Mouse (Mus musculus) liver, embryonic 11.5 days (tissue): ENCODE data around the gene Cpvl. TPM values are rescaled to one million over a fixed set of nuclear protein-coding genes. Genes with fewer than 3 reads are reported as not detected.

Experiments
- ATAC-seq: fragments of 200-750 bp; cut with Nextera tagmentation; replicated peaks from 2 replicates; pipeline ENCODE4 v1.8.0; 2017; ENCODE audit warnings: moderate number of reproducible peaks, mild to moderate bottlenecking, moderate TSS enrichment, moderate library complexity; ENCODE audit not compliant: low FRiP score
- DNase-seq: peaks from one replicate; pipeline ENCODE4 v3.0.0-alpha.2; 2017; ENCODE audit warnings: low spot score
- H3K27ac ChIP-seq: fragments of 300-500 bp; sonication (generic); 2 replicates; pipeline ENCODE4 v1.5.1; 2014; ENCODE audit warnings: mild to moderate bottlenecking, low read depth, low read length, control low read depth
- H3K27me3 ChIP-seq: fragments of 300-500 bp; sonication (generic); replicated peaks from 2 replicates; pipeline ENCODE4 v1.6.1; 2014; ENCODE audit warnings: low read length, mixed read lengths; ENCODE audit not compliant: control insufficient read depth, insufficient read depth
- H3K36me3 ChIP-seq: fragments of 300-500 bp; sonication (generic); 2 replicates; pipeline ENCODE4 v1.6.1; 2014; ENCODE audit warnings: mild to moderate bottlenecking, low read length, moderate library complexity, mixed read lengths; ENCODE audit not compliant: control insufficient read depth, insufficient read depth
- H3K4me1 ChIP-seq: fragments of 300-500 bp; sonication (generic); replicated peaks from 2 replicates; pipeline ENCODE4 v1.6.1; 2014; ENCODE audit warnings: low read length, mixed read lengths; ENCODE audit not compliant: control insufficient read depth, insufficient read depth
- H3K4me2 ChIP-seq: fragments of 300-500 bp; sonication (generic); 2 replicates; pipeline ENCODE4 v1.6.1; 2014; ENCODE audit warnings: mild to moderate bottlenecking, control low read depth, moderate library complexity
- H3K4me3 ChIP-seq: fragments of 300-500 bp; sonication (generic); 2 replicates; pipeline ENCODE4 v1.5.1; 2014; ENCODE audit warnings: low read depth, low read length, control low read depth
- H3K9ac ChIP-seq: fragments of 300-500 bp; sonication (generic); 2 replicates; pipeline ENCODE4 v1.6.1; 2014; ENCODE audit warnings: low read depth, low read length, control low read depth
- H3K9me3 ChIP-seq: fragments of 300-500 bp; sonication (generic); 2 replicates; pipeline ENCODE4 v1.6.1; 2016; ENCODE audit warnings: low read length, inconsistent platforms, mixed read lengths; ENCODE audit not compliant: control insufficient read depth
- WGBS: fragments of 180-500 bp; shearing (Covaris S2); extraction: QIAGEN DNeasy Blood & Tissue Kit; methylation state at CpG from one replicate; pipeline ENCODE4 v1.1.7; 2014; 5-methylcytosine and 5-hydroxymethylcytosine counted together
- polyA plus RNA-seq: library from polyadenylated mRNA; unstranded; fragments of >200 nt; fragmentation: Nextera tagmentation; extraction: Ambion mirVana; gene quantifications from 2 replicates; pipeline ENCODE4 v1.2.1, GENCODE M21; 2014

Cpvl gene
- polyA plus RNA-seq, 1 experiment from 2014 or later = not detected

DNA sequence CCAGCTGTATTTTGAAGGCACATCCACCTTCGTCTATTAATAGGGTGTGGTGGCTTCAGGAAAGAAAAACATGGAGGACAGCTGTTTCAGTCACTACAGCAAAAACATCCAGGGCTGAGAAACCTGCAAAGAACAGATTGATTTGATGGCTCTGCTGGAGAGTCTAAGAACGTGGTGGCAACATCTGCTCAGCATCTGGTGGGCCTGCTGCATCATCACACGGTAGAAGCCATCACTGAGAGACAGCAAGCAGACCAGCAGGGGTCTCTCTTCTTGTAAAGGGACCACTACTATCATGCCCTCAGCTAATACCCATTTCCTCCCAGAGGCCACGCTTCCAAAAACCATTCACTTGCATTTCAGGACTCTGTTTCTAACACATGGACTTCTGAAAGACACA is 4.1 kb upstream of the Cpvl start:
- Histone ChIP-seq H3K27ac (no peak overlapping the region), H3K27me3 (no peaks in the 10 kb centered on the region), H3K4me1 (peaks cover 26% of the 10 kb centered on the region), H3K4me2 (no peak overlapping the region), H3K36me3 (no peaks in the 10 kb centered on the region), H3K4me3 (no peak overlapping the region), H3K9me3 (no peaks in the 10 kb centered on the region), H3K9ac (no peak overlapping the region)
- WGBS = 53% methylated on average over 4 of the region's 4 CpGs
- DNase-seq (no peak), ATAC-seq (no peak)

DNA sequence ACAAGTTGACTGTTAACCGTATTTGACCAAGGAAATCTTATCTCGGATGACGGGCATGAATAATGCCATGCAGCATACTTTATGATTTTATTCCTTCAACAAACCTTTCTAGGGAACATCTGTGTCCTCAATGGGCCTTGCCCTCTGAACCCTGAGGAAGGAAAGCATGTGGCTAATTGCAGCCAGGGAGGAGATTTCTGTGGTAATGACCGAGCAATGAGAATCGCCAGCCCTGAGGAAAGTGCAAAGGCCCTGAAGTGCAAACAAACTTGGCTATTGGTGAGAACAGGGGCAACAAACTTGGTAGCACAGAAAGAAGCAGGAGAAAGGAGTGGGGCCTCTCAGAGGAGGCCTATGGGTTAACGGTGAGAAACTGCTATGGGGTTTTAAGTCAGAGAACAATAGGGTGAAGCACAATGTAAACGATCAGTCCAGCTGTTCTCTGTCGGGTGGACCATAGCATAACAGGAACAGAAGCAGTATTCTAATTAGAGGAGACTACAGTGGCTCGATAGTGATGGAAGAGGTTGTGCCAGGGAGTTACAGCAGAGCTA is 3.7 kb upstream of the Cpvl start:
- Histone ChIP-seq H3K27ac (no peak overlapping the region), H3K4me2 (no peak overlapping the region), H3K9ac (no peak overlapping the region), H3K36me3 (no peaks in the 10 kb centered on the region), H3K4me3 (no peak overlapping the region), H3K27me3 (no peaks in the 10 kb centered on the region), H3K9me3 (no peaks in the 10 kb centered on the region), H3K4me1 (peaks cover 26% of the 10 kb centered on the region)
- 67% methylated on average over 9 of the region's 9 CpGs for WGBS
- no peak for DNase-seq
- no peak for ATAC-seq

DNA sequence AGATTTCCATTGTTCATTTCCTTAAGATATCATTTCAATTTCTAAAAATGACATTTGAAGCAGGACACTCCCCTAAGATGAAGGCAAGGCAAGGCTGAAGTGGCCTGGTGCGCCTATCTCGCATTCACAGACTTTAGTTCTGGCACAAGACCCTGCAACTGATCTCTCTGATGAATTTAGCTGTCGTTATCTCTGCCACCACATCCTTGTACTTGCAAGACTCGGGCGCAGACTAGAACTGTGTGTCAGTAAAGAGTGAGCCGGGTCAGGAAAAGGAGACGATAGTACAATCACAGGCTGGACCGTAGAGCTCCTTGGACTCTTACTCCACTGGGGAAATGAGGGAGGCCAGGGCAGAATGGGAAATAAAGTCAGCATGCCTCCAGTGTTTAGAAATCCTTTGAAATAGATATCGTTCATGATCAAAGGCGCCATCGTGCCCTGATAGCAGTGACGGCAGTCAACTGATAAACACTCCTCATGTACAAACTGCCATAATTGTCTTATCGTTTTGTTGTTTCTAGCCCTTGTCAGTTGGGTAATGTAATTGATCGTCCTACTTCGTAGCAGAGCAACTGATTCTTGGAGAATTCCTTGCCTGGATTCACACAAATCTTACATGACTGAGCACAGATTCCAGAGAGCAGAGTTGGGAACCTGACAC is 2.5 kb upstream of the Cpvl start:
- no peaks in the 10 kb centered on the region for H3K9me3 ChIP-seq
- ATAC-seq (peak; percentile 98), DNase-seq (peak; percentile 43)
- no peaks in the 10 kb centered on the region for H3K36me3 ChIP-seq
- H3K9ac ChIP-seq = no peak overlapping the region
- peaks cover 26% of the 10 kb centered on the region for H3K4me1 ChIP-seq
- peak overlapping the region; percentile 46 for H3K4me2 ChIP-seq
- no peaks in the 10 kb centered on the region for H3K27me3 ChIP-seq
- H3K27ac ChIP-seq = peak overlapping the region; percentile 43; the same call in 1 of the 2 replicates
- WGBS = 37% methylated on average over 15 of the region's 15 CpGs
- no peak overlapping the region for H3K4me3 ChIP-seq

DNA sequence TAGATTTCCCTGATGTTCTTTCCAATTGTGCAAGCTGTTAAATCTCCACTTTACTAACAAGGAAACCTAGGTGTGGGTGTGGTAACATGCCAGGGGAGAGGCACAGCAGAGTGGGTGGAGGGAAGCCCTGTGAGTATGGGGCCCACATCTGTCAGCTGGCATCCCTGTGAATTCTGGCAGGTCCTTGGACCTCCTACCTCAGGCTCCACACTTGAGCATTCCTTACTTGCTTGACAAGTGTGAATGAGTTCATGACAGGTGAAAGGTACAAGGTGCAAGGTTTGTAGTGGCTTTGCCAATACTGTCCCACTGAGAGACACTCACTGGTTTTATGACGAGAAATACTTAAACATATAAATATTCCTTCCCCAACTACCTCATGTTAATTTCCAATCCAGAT is 4.4 kb downstream of the Cpvl start:
- H3K4me1 ChIP-seq = no peaks in the 10 kb centered on the region
- H3K27ac ChIP-seq = no peak overlapping the region
- DNase-seq (no peak), ATAC-seq (no peak)
- H3K9me3 ChIP-seq = no peaks in the 10 kb centered on the region
- no peak overlapping the region for H3K4me2 ChIP-seq
- no peaks in the 10 kb centered on the region for H3K27me3 ChIP-seq
- H3K36me3 ChIP-seq = no peaks in the 10 kb centered on the region
- 64% methylated on average over 1 of the region's 1 CpGs for WGBS
- H3K4me3 ChIP-seq = no peak overlapping the region
- H3K9ac ChIP-seq = no peak overlapping the region

DNA sequence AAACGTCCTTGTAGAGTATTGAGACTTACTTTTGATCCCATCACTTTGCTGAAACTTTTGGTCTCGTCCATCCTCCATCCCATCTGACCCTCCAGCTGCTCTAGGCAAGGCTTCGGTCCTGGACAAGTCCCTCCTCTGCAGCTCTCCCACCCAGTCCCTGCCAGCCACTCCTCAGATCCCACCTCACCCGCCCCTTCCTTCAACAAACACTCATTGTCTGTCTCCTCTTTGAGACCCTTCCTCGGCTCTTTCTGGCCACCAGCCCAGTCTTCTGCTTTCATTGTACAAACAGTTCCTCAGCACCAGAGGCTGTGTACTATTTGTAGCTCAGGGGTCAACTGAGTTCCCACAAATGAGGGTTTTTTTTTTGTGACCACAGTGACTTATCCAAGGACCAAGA is 5.0 kb downstream of the Cpvl start:
- no peaks in the 10 kb centered on the region for H3K9me3 ChIP-seq
- no peaks in the 10 kb centered on the region for H3K27me3 ChIP-seq
- DNase-seq (no peak), ATAC-seq (no peak)
- WGBS = 42% methylated on average over 5 of the region's 5 CpGs
- no peak overlapping the region for H3K4me2 ChIP-seq
- no peaks in the 10 kb centered on the region for H3K4me1 ChIP-seq
- no peaks in the 10 kb centered on the region for H3K36me3 ChIP-seq
- no peak overlapping the region for H3K9ac ChIP-seq
- no peak overlapping the region for H3K27ac ChIP-seq
- H3K4me3 ChIP-seq = no peak overlapping the region

DNA sequence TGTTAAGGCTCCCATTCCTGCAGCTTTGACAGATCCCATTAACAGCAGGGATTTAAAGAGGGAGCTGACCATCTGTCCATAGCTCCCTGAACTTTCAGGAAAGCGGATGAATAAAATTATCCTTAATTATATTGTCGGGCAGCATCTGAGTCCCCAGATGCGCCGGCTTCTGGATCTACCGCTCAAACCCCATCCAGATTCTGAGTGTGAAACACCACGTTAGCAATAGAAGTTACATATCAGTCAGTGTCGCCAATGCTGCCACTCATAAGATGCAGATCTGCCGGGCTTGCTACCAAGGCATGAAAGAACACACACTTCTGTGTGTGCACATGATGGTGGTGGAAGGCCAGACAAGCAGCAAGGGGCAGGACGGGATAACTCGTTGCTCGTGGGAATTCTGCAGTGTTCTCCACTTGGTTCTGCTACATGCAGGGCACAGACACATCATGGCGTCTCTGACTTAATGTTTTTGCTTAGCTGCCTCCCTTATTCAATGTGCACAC is 6.2 kb downstream of the Cpvl start:
- Histone ChIP-seq H3K36me3 (no peaks in the 10 kb centered on the region), H3K27me3 (no peaks in the 10 kb centered on the region), H3K4me1 (no peaks in the 10 kb centered on the region), H3K4me2 (no peak overlapping the region), H3K4me3 (no peak overlapping the region), H3K27ac (no peak overlapping the region), H3K9ac (no peak overlapping the region), H3K9me3 (no peaks in the 10 kb centered on the region)
- ATAC-seq = no peak
- WGBS = 81% methylated on average over 12 of the region's 12 CpGs
- DNase-seq = no peak

DNA sequence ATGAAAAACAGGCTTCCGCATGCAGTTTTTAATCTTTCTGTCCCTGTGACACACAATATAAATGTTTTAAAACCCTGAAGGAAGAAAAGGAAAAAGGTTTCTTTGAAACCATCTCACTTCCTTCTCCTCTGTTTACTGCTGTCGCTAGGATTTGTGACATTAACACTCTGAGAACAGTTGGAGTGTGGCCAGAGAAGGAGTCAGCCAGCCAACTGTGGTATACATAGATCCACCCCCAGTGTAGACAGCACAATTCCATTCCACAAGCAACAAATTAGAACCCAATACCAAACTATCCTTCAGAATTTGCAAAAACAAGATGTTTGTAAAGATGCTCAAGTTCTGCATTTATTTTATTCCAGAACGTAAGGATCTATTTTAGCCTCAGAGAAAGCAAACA is 6.7 kb downstream of the Cpvl start:
- Histone ChIP-seq H3K27me3 (no peaks in the 10 kb centered on the region), H3K36me3 (no peaks in the 10 kb centered on the region), H3K4me1 (no peaks in the 10 kb centered on the region), H3K4me2 (no peak overlapping the region), H3K27ac (no peak overlapping the region), H3K9me3 (no peaks in the 10 kb centered on the region), H3K4me3 (no peak overlapping the region), H3K9ac (no peak overlapping the region)
- DNase-seq = no peak
- no peak for ATAC-seq
- 71% methylated on average over 3 of the region's 3 CpGs for WGBS

DNA sequence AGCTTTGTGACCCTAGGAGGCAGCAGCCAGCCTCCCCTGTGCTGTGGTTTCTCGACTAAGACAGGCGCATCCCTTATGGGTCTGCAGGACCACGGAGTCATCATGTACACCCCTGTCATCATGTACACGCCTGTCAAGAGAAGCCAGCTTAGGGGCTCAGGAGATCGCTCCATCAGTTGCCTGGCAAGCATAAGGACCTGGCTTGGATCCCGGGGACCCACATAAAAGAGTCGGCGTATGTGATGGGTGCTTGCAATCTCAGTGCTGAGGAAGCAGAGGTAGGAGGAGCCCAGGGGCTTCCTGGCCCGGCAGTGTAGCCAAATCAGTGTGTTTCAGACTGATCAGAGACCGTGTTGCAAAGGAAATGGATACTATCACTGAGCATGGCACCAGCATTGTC is 9.4 kb downstream of the Cpvl start:
- no peak for ATAC-seq

DNA sequence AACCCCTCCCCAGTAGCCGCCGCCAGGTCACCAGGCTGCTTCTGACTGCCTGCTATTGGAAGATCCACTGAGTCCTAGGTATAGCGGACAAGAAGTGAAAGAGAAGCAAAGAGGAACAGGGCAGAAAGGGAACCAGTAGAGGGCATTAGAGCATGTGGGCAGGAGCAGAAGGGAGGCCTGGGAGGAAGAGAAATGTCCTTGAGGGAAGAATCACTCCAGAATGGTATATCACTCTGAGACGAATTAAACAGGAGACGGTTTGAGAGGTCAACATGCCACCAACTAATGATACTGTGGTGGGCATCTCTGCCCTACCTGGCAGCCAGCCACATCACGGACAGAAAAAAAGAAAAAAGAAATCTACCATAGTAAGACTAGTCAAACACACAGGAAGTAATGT is 9.9 kb downstream of the Cpvl start:
- H3K4me3 ChIP-seq = no peak overlapping the region
- DNase-seq (no peak), ATAC-seq (no peak)
- H3K4me2 ChIP-seq = no peak overlapping the region
- no peaks in the 10 kb centered on the region for H3K4me1 ChIP-seq
- no peaks in the 10 kb centered on the region for H3K36me3 ChIP-seq
- no peak overlapping the region for H3K27ac ChIP-seq
- no peaks in the 10 kb centered on the region for H3K9me3 ChIP-seq
- H3K27me3 ChIP-seq = no peaks in the 10 kb centered on the region
- 75% methylated on average over 6 of the region's 6 CpGs for WGBS
- H3K9ac ChIP-seq = no peak overlapping the region

More for the DNA sequence above, 9.4 kb downstream of the Cpvl start:
- DNase-seq = no peak
- Histone ChIP-seq H3K4me3 (no peak overlapping the region), H3K27ac (no peak overlapping the region), H3K27me3 (no peaks in the 10 kb centered on the region), H3K9ac (no peak overlapping the region), H3K36me3 (no peaks in the 10 kb centered on the region), H3K4me2 (no peak overlapping the region), H3K9me3 (no peaks in the 10 kb centered on the region), H3K4me1 (no peaks in the 10 kb centered on the region)
- 81% methylated on average over 10 of the region's 10 CpGs for WGBS
